Mouse (Mus musculus): ENCODE data around the gene Pcnx. TPM values are rescaled to one million over a fixed set of nuclear protein-coding genes. Genes with fewer than 3 reads are reported as not detected.

Pcnx gene
- polyA plus RNA-seq, 1 experiment from 2014 or later: 15.7 TPM

DNA sequence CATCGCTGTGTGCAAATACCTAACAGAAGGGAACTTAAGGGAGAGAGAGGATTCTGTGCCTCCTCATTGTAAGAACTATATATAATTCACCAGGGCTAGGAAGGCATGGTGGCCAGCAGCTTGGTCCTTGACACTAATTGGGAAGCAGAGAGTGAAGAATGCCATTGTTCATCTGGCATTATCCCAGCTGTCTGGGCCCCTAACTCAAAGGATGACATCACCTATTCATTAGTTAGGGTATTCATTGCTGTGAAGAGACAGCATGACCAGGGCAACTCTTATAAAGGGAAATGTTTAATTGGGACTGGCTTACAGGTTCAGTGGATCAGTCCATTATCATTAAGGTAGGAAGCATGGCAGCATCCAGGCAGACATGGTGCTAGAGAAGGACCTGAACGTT lies 31.5 kb upstream of the Pcnx start:
- ATAC-seq: no peak
- H3K27me3 ChIP-seq (replicated peaks; ENCODE audit: control insufficient read depth, insufficient read depth, low read length): no peaks in the 10 kb centered on the region
- H3K4me1 ChIP-seq (replicated peaks; ENCODE audit: control insufficient read depth, insufficient read depth, low read length): no peaks in the 10 kb centered on the region
- no peaks in the 10 kb centered on the region for H3K36me3 ChIP-seq (ENCODE audit: control insufficient read depth, insufficient read depth)
- no peak overlapping the region for H3K27ac ChIP-seq (ENCODE audit: low read length)
- H3K9me3 ChIP-seq (ENCODE audit: control insufficient read depth, low read length): no peaks in the 10 kb centered on the region
- no peak overlapping the region for H3K9ac ChIP-seq (replicated peaks; ENCODE audit: low read depth, low read length)
- 22% methylated on average over 2 of the region's 2 CpGs for WGBS
- H3K4me2 ChIP-seq (ENCODE audit: low read length): no peak overlapping the region
- no peak overlapping the region for H3K4me3 ChIP-seq (replicated peaks; ENCODE audit: low read length)

DNA sequence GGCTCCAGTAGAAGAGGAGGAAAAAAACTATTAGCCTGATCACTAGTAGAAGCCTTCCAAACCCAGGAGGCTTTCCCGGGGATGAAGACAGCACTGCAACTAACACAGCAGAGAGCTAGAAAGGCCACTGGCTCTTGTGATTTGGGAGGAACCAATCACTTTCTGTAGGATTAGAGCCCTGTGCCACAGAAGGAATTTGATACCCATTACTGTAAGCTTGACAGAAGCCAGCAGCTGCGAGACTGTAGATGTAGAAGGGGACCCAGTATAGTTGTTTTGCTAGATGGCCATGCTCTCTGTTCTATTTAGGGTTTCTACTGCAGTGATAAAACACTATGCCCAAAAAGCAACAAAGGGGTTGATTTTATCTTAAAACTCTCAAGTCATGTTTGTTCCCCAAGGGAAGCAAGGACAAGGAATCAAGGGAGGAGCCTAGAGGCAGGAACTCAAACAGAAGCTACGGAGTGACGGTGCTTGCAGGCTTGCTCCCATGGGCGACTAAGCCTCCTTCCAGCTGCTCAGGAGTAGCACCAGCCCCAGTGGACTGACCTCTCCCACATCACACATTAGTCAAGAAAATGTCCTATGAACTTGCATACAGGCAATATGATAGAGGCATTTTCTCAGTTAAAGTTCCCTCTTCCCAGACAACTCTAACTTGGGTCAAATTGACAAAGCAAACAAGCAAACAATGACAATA lies 27.6 kb upstream of the Pcnx start:
- 83% methylated on average over 5 of the region's 5 CpGs for WGBS
- Histone ChIP-seq H3K27me3 (replicated peaks; ENCODE audit: control insufficient read depth, insufficient read depth, low read length) (no peaks in the 10 kb centered on the region), H3K27ac (ENCODE audit: low read length) (no peak overlapping the region), H3K9ac (replicated peaks; ENCODE audit: low read depth, low read length) (no peak overlapping the region), H3K4me3 (replicated peaks; ENCODE audit: low read length) (no peak overlapping the region), H3K36me3 (ENCODE audit: control insufficient read depth, insufficient read depth) (no peaks in the 10 kb centered on the region), H3K4me1 (replicated peaks; ENCODE audit: control insufficient read depth, insufficient read depth, low read length) (no peaks in the 10 kb centered on the region), H3K4me2 (ENCODE audit: low read length) (no peak overlapping the region), H3K9me3 (ENCODE audit: control insufficient read depth, low read length) (no peaks in the 10 kb centered on the region)
- ATAC-seq: no peak

DNA sequence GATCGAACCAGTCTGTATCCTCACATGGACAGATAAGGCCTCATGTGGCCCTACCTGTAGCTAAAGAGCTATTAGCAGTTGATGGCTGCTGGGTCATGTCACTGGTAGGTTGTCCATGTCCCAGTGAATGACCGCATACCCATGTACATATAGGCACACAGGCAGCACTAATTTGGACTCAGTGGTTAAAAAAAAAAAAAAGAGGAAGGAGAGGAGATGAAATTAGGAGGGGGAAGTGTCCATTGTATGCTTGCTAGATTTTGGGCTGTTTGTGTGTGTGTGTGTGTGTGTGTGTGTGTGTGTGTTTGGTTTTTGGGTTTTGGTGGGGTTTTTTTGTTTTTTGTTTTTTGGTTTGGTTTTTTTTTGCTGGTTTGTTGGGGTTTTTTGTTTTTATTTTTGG lies 26.7 kb upstream of the Pcnx start:
- no peak overlapping the region for H3K4me2 ChIP-seq (ENCODE audit: low read length)
- H3K27me3 ChIP-seq (replicated peaks; ENCODE audit: control insufficient read depth, insufficient read depth, low read length): no peaks in the 10 kb centered on the region
- WGBS: 97% methylated on average over 2 of the region's 2 CpGs
- no peaks in the 10 kb centered on the region for H3K9me3 ChIP-seq (ENCODE audit: control insufficient read depth, low read length)
- no peak overlapping the region for H3K4me3 ChIP-seq (replicated peaks; ENCODE audit: low read length)
- ATAC-seq: no peak
- no peak overlapping the region for H3K9ac ChIP-seq (replicated peaks; ENCODE audit: low read depth, low read length)
- H3K4me1 ChIP-seq (replicated peaks; ENCODE audit: control insufficient read depth, insufficient read depth, low read length): no peaks in the 10 kb centered on the region
- H3K27ac ChIP-seq (ENCODE audit: low read length): no peak overlapping the region
- no peaks in the 10 kb centered on the region for H3K36me3 ChIP-seq (ENCODE audit: control insufficient read depth, insufficient read depth)

DNA sequence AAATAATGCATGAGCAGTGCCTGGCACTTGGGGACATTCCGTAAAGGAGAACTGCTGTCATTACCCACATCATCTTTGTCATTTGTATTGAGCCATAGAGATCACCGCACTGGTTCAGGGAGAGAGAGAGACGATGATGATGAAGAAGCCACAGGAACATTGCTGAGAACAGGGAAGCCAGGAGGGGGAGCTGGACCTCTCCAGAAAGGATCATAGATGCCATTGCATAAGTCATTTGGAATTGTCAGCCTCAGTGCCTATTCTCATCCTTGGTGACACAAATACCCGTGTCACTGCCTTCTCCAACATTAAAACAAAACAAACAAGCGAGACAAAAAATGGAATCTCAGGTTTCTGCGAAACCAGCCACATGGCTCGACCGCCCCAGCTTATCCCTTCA lies 23.7 kb upstream of the Pcnx start:
- H3K4me1 ChIP-seq (replicated peaks; ENCODE audit: control insufficient read depth, insufficient read depth, low read length): no peaks in the 10 kb centered on the region
- H3K4me3 ChIP-seq (replicated peaks; ENCODE audit: low read length): no peak overlapping the region
- no peak overlapping the region for H3K9ac ChIP-seq (replicated peaks; ENCODE audit: low read depth, low read length)
- H3K9me3 ChIP-seq (ENCODE audit: control insufficient read depth, low read length): no peaks in the 10 kb centered on the region
- no peak overlapping the region for H3K4me2 ChIP-seq (ENCODE audit: low read length)
- ATAC-seq: no peak
- 85% methylated on average over 8 of the region's 8 CpGs for WGBS
- H3K36me3 ChIP-seq (ENCODE audit: control insufficient read depth, insufficient read depth): no peaks in the 10 kb centered on the region
- no peak overlapping the region for H3K27ac ChIP-seq (ENCODE audit: low read length)
- H3K27me3 ChIP-seq (replicated peaks; ENCODE audit: control insufficient read depth, insufficient read depth, low read length): no peaks in the 10 kb centered on the region

DNA sequence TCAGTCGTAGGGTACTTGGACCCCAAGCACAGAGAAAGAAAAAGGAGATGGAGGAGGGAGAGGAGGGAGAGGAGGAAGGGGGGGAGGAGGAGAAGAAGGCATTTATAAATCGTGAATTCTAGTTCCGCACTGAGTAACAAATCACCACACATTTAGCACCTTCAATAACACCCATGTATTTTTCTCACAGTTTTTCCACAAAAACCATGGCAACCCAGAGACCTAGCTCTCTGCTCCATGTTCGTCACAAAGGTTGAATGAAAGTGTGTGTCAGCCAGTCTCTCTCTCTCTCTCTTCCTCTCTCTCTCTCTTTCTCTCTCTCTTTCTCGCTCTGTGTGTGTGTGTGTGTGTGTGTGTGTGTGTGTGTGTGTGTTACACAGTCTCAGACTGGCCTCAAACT lies 22.4 kb upstream of the Pcnx start:
- no peak overlapping the region for H3K4me3 ChIP-seq (replicated peaks; ENCODE audit: low read length)
- WGBS: 41% methylated on average over 4 of the region's 5 CpGs
- no peak; the same call in 1 of the 2 replicates for ATAC-seq

DNA sequence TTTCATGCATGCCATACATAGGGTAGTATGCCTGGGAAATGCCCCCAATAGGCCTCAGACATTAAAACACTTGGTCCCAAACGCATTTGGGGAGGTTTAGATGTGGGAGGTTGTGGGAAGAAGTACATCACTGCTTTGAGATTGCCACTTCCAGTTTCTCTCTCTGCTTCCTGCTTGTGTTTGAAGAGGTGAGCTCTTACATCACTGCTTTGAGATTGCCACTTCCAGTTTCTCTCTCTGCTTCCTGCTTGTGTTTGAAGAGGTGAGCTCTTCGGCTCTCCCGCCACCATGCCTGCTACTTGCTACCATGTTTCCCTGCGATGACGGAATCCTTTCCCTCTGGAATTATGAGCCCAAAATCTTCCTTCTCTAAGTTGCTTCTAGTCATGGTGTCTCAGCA lies 20.2 kb upstream of the Pcnx start:
- Histone ChIP-seq H3K4me2 (ENCODE audit: low read length) (no peak overlapping the region), H3K27ac (ENCODE audit: low read length) (no peak overlapping the region), H3K4me1 (replicated peaks; ENCODE audit: control insufficient read depth, insufficient read depth, low read length) (peaks cover 10% of the 10 kb centered on the region), H3K4me3 (replicated peaks; ENCODE audit: low read length) (no peak overlapping the region), H3K36me3 (ENCODE audit: control insufficient read depth, insufficient read depth) (no peaks in the 10 kb centered on the region), H3K27me3 (replicated peaks; ENCODE audit: control insufficient read depth, insufficient read depth, low read length) (no peaks in the 10 kb centered on the region), H3K9ac (replicated peaks; ENCODE audit: low read depth, low read length) (no peak overlapping the region), H3K9me3 (ENCODE audit: control insufficient read depth, low read length) (no peaks in the 10 kb centered on the region)
- WGBS: 94% methylated on average over 5 of the region's 5 CpGs
- no peak for ATAC-seq

More for the DNA sequence above, 22.4 kb upstream of the Pcnx start:
- Histone ChIP-seq H3K9me3 (ENCODE audit: control insufficient read depth, low read length) (no peaks in the 10 kb centered on the region), H3K9ac (replicated peaks; ENCODE audit: low read depth, low read length) (no peak overlapping the region), H3K27me3 (replicated peaks; ENCODE audit: control insufficient read depth, insufficient read depth, low read length) (no peaks in the 10 kb centered on the region), H3K4me1 (replicated peaks; ENCODE audit: control insufficient read depth, insufficient read depth, low read length) (no peaks in the 10 kb centered on the region), H3K4me2 (ENCODE audit: low read length) (no peak overlapping the region), H3K27ac (ENCODE audit: low read length) (no peak overlapping the region), H3K36me3 (ENCODE audit: control insufficient read depth, insufficient read depth) (no peaks in the 10 kb centered on the region)

DNA sequence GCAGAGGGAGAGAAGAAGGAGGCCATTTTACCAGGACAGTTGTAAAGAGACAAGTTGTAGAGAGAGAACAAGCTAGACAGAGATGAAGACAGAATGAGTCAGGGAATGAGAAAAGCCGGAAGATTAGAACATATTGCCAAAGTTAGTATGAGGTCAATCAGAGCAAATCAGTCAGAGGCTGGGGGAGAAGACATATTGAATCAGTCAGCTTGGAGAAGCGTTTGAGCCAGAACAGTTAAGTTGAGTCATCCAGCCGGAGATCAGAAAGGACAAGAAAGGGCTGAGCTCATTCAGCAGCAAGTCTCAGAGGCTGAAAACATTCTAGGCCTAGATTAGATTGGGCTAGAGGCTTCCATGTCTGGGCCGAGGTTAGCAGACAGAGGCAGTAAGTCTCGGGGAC lies 18.8 kb upstream of the Pcnx start:
- Histone ChIP-seq H3K4me2 (ENCODE audit: low read length) (no peak overlapping the region), H3K27ac (ENCODE audit: low read length) (no peak overlapping the region), H3K4me1 (replicated peaks; ENCODE audit: control insufficient read depth, insufficient read depth, low read length) (peaks cover 13% of the 10 kb centered on the region), H3K9ac (replicated peaks; ENCODE audit: low read depth, low read length) (no peak overlapping the region), H3K36me3 (ENCODE audit: control insufficient read depth, insufficient read depth) (no peaks in the 10 kb centered on the region), H3K27me3 (replicated peaks; ENCODE audit: control insufficient read depth, insufficient read depth, low read length) (no peaks in the 10 kb centered on the region), H3K9me3 (ENCODE audit: control insufficient read depth, low read length) (no peaks in the 10 kb centered on the region), H3K4me3 (replicated peaks; ENCODE audit: low read length) (no peak overlapping the region)
- WGBS: 89% methylated on average over 5 of the region's 5 CpGs
- no peak for ATAC-seq

DNA sequence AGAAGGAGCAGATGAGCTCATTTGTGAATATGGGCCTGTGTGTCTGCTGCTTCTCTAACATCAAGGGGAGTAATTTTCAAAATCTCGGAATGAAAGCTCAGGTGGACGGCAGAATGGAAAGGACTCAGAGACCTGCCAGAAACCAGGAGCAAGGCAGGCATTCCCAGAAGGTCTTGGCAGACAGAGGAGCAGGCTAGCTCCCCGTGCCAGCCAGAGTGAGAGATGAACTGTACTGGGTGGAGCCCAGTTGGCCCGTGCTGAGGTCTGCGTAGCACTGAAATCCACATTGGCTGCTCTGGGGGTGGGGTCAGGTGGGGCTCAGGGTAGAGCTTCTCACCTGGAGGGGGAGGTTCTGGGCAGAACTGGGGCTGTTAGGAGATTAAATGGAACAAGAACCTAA lies 16.3 kb upstream of the Pcnx start:
- Histone ChIP-seq H3K9ac (replicated peaks; ENCODE audit: low read depth, low read length) (no peak overlapping the region), H3K9me3 (ENCODE audit: control insufficient read depth, low read length) (no peaks in the 10 kb centered on the region), H3K4me1 (replicated peaks; ENCODE audit: control insufficient read depth, insufficient read depth, low read length) (peaks cover 13% of the 10 kb centered on the region), H3K36me3 (ENCODE audit: control insufficient read depth, insufficient read depth) (no peaks in the 10 kb centered on the region), H3K4me3 (replicated peaks; ENCODE audit: low read length) (no peak overlapping the region), H3K4me2 (ENCODE audit: low read length) (no peak overlapping the region), H3K27ac (ENCODE audit: low read length) (peak overlapping the region; percentile 35; the same call in 1 of the 2 replicates), H3K27me3 (replicated peaks; ENCODE audit: control insufficient read depth, insufficient read depth, low read length) (no peaks in the 10 kb centered on the region)
- WGBS: 65% methylated on average over 5 of the region's 5 CpGs
- no peak for ATAC-seq

DNA sequence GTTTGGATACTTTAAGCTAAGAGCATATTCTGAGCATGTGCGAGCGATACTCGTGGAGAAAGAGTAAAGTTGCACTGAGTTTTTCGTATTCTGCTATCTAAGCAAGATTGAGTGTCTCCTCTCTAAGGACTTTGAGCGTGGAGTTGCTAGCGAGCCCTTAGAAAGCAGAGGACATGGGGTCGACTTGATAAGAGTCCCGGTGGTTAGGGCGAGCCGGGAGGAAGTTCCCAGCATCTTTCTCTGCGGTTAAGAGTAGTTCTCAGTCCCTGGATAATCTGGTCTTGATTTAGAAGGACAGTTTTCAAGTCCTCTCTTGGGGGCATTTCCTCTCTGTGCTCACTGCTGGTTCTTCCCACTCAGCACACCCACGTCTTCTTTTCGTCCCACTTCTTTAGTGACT lies 15.3 kb upstream of the Pcnx start:
- no peak for ATAC-seq
- WGBS: 51% methylated on average over 13 of the region's 13 CpGs
- H3K27ac ChIP-seq (ENCODE audit: low read length): no peak overlapping the region
- no peaks in the 10 kb centered on the region for H3K27me3 ChIP-seq (replicated peaks; ENCODE audit: control insufficient read depth, insufficient read depth, low read length)
- no peaks in the 10 kb centered on the region for H3K36me3 ChIP-seq (ENCODE audit: control insufficient read depth, insufficient read depth)
- H3K4me2 ChIP-seq (ENCODE audit: low read length): peak overlapping the region; percentile 3; the same call in 1 of the 2 replicates
- H3K4me3 ChIP-seq (replicated peaks; ENCODE audit: low read length): no peak overlapping the region
- no peaks in the 10 kb centered on the region for H3K9me3 ChIP-seq (ENCODE audit: control insufficient read depth, low read length)
- H3K9ac ChIP-seq (replicated peaks; ENCODE audit: low read depth, low read length): no peak overlapping the region
- peaks cover 13% of the 10 kb centered on the region for H3K4me1 ChIP-seq (replicated peaks; ENCODE audit: control insufficient read depth, insufficient read depth, low read length)

DNA sequence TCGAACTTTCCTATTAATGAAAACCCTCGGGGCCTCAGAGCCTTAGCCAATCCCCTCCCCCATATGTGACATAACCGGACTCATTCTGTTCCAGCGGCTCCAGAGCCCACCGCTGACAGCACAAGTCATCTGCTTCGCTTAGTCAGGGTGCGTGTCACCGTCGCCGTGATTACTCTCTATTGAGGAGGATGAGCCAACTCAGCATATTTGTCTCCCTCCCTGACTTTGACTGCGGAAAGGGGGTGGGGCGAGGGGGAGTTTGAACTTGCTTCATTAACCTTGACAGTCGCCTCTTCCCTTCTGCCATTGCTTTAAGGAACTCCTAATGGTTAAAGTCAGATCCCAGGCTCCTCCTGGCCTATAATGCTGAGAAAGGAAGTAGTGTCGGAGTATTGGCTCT lies 14.8 kb upstream of the Pcnx start:
- no peaks in the 10 kb centered on the region for H3K27me3 ChIP-seq (replicated peaks; ENCODE audit: control insufficient read depth, insufficient read depth, low read length)
- no peak overlapping the region for H3K27ac ChIP-seq (ENCODE audit: low read length)
- no peaks in the 10 kb centered on the region for H3K9me3 ChIP-seq (ENCODE audit: control insufficient read depth, low read length)
- no peaks in the 10 kb centered on the region for H3K36me3 ChIP-seq (ENCODE audit: control insufficient read depth, insufficient read depth)
- H3K9ac ChIP-seq (replicated peaks; ENCODE audit: low read depth, low read length): no peak overlapping the region
- H3K4me1 ChIP-seq (replicated peaks; ENCODE audit: control insufficient read depth, insufficient read depth, low read length): peaks cover 13% of the 10 kb centered on the region
- no peak overlapping the region for H3K4me3 ChIP-seq (replicated peaks; ENCODE audit: low read length)
- WGBS: 8% methylated on average over 14 of the region's 14 CpGs
- peak overlapping the region; percentile 3; the same call in 1 of the 2 replicates for H3K4me2 ChIP-seq (ENCODE audit: low read length)
- 0 out of 2 replicates have a peak, but pooled peaks have one; percentile 33 for ATAC-seq

Data from forebrain, embryonic 16.5 days (tissue).